Mouse (Mus musculus) frontal cortex, postnatal 14 days (tissue): ENCODE measurements around the gene Lrrc42.

Source experiments
- DNase-seq, 2 experiments: peaks; one replicate each; pipeline ENCODE4 v3.0.0; 2022; ENCODE audit warnings: low spot score in 2 of 2

The Lrrc42 gene

DNA sequence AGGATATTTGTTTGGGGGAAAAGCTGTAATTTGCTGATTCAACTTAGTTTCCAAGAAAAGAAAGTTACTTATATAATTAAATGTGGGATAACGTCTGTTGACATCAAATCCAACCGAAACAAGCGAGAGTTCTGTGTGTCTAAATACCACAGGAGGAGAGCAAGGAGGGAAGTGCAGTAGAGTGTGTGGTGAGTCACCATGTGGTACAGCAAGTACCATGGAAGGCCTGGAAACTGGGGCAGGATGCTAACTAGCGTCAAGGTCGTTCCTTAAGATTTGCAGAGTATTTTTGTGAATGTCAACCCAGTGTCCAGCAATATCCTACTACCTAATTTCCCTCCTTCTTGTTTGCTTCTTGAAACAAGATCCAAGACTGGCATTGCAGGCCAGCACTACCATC is 55.3 kb downstream of the Lrrc42 start:
- DNase-seq, result no peak

GRCm38 (mm10) chr4:107196454-107196853 is 56.9 kb downstream of the Lrrc42 start:
- DNase-seq, result no peak

DNA sequence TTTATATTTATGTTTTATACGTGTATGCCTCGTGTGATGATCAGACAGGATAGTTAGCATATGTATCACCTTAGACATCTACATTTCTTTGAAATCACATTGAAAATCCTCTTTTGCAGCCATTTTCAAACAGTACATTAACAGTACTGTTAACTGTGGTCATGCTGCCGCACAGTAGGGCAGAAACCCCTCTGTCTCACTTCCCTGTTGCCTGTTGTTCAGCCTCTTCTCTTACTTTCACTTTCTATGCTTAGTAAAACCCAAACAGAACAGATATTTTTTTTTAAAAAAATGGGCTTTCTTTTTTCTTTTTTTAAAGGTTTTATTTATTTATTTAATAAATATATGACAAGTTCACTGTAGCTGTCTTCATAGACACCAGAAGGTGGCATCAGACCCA is 59.5 kb downstream of the Lrrc42 start:
- DNase-seq, result no peak

GRCm38 (mm10) chr4:107185703-107186102 is 67.6 kb downstream of the Lrrc42 start:
- DNase-seq, result no peak
